Mouse (Mus musculus) heart, postnatal 14 days (tissue): Measurements from ENCODE around the gene Gm21767. TPM values are rescaled to one million over a fixed set of nuclear protein-coding genes. Genes with fewer than 3 reads are reported as not detected.
"Not testable (repeated sequence)": the region's sequence is repeated elsewhere in the genome, so short reads cannot be mapped to it uniquely, and the experiment has no call there.

Source experiments
- DNase-seq, 2 experiments: peaks; one replicate each; pipeline ENCODE4 v3.0.0; 2021 to 2022
- intact Hi-C: fragments of 180-260 bp; cut with DNase I; formaldehyde crosslinking; loops from one replicate; pipeline ENCODE4 v1.15.1; 2025
- long read RNA-seq, 2 experiments: library from polyadenylated mRNA; stranded (forward); transcript quantifications; one replicate each; pipeline ENCODE4 v2.0.0; 2021
- total RNA-seq, 2 experiments: library from RNA; stranded (reverse); gene quantifications; 2 replicates each; pipeline ENCODE4 v1.2.3; 2021

The Gm21767 gene
- not detected for total RNA-seq
- long read RNA-seq, experiment 1, result 0 reads
- long read RNA-seq, experiment 2, result 0 reads

- DNase-seq, intact Hi-C loops: not testable (repeated sequence)
Observed at GRCm38 (mm10) chrY:13941438-13941837, at the start of gene Gm21767. TSS of gene Gm21767 (plus strand) at chrY:13941738.
